Mouse (Mus musculus) megakaryocyte-erythroid progenitor cell, adult 5-6 weeks (primary cell): Measurements from ENCODE around the gene Cmpk1. TPM values are rescaled to one million over a fixed set of nuclear protein-coding genes. Genes with fewer than 3 reads are reported as not detected.

Source experiments
- ATAC-seq: replicated peaks from 2 replicates; pipeline ENCODE4 v1.8.0; 2016; ENCODE audit warnings: mild to moderate bottlenecking, inconsistent platforms; ENCODE audit not compliant: severe bottlenecking, poor library complexity, low FRiP score, low TSS enrichment
- total RNA-seq, 2 experiments: library from RNA; stranded (forward) in 1 of 2; stranded (reverse) in 1 of 2; fragments of 200-1000, 215-1000 nt in 1 of 2; fragments of >200 nt in 1 of 2; fragmentation: Nextera tagmentation in 1 of 2; gene quantifications; 2 replicates each; pipeline ENCODE4 v1.2.3; 2014 to 2017

Cmpk1 gene
- total RNA-seq, 2 experiments from 2014 or later = 50.3 to 136 TPM

GRCm38 (mm10) chr4:114909602-114910484 is 77.2 kb downstream of the Cmpk1 start:
- peak; percentile 40 for ATAC-seq

Other genes with a start within 250 kb of the Cmpk1 start
- not detected in 2 replicates for gene Gm12830, start 165.5 kb downstream of the Cmpk1 start, total RNA-seq (2014; fragmentation: Nextera tagmentation)
- gene Gm12830, start 165.5 kb downstream of the Cmpk1 start, total RNA-seq (2017) = not detected in 2 replicates
- gene Foxd2, start 78.4 kb downstream of the Cmpk1 start, total RNA-seq (2014; fragmentation: Nextera tagmentation) = 0.09 and 0.27 TPM in 2 replicates
- 1.2 TPM in 1 of 2 replicates, not detected in the other for gene Foxd2, start 78.4 kb downstream of the Cmpk1 start, total RNA-seq (2017)
- not detected in 2 replicates for gene Foxe3, start 61.2 kb downstream of the Cmpk1 start, total RNA-seq (2014; fragmentation: Nextera tagmentation)
- gene Foxe3, start 61.2 kb downstream of the Cmpk1 start, total RNA-seq (2017) = not detected in 2 replicates
- gene Stil, start 12.9 kb upstream of the Cmpk1 start, total RNA-seq (2014; fragmentation: Nextera tagmentation) = 22.9 and 27.8 TPM in 2 replicates
- 11.0 and 15.6 TPM in 2 replicates for gene Stil, start 12.9 kb upstream of the Cmpk1 start, total RNA-seq (2017)
- 99.5 and 115 TPM in 2 replicates for gene Tal1, start 69.2 kb upstream of the Cmpk1 start, total RNA-seq (2014; fragmentation: Nextera tagmentation)
- 56.3 and 63.8 TPM in 2 replicates for gene Tal1, start 69.2 kb upstream of the Cmpk1 start, total RNA-seq (2017)
- 22.0 and 28.7 TPM in 2 replicates for gene Pdzk1ip1, start 101.5 kb upstream of the Cmpk1 start, total RNA-seq (2014; fragmentation: Nextera tagmentation)
- 5.9 and 34.2 TPM in 2 replicates for gene Pdzk1ip1, start 101.5 kb upstream of the Cmpk1 start, total RNA-seq (2017)
- gene Cyp4x1, start 147.0 kb upstream of the Cmpk1 start, total RNA-seq (2014; fragmentation: Nextera tagmentation) = not detected in 2 replicates
- gene Cyp4x1, start 147.0 kb upstream of the Cmpk1 start, total RNA-seq (2017) = 0.27 TPM in 1 of 2 replicates, not detected in the other